Mouse (Mus musculus) brain, embryonic 14.5 days (tissue): ENCODE measurements at regions not wholly inside any gene's neighbourhood (a gene's known extent, or its start where the extent isn't known, plus 50 kb on each side); places are given as distances from the start of the nearest gene placed in this dataset.

Source experiments
- CTCF ChIP-seq: fragments of 200-500 bp; IDR thresholded peaks from 2 replicates; pipeline ENCODE4 v1.5.1; 2012; ENCODE audit warnings: inconsistent platforms, mild to moderate bottlenecking, moderate library complexity, borderline replicate concordance; ENCODE audit not compliant: insufficient read depth, insufficient read length; ENCODE audit errors: extremely low read depth
- POLR2A ChIP-seq: fragments of 200-500 bp; IDR thresholded peaks from 2 replicates; pipeline ENCODE4 v1.6.1; 2012; ENCODE audit warnings: mild to moderate bottlenecking, inconsistent platforms, borderline replicate concordance; ENCODE audit not compliant: poor library complexity, insufficient read depth, insufficient read length, severe bottlenecking; ENCODE audit errors: extremely low read depth

- TF ChIP-seq CTCF (no peak), POLR2A (no peak)
Measured at GRCm38 (mm10) chr9:117892601-117893000, 147.7 kb upstream of the Azi2 start.
